In the genomic region with DNA sequence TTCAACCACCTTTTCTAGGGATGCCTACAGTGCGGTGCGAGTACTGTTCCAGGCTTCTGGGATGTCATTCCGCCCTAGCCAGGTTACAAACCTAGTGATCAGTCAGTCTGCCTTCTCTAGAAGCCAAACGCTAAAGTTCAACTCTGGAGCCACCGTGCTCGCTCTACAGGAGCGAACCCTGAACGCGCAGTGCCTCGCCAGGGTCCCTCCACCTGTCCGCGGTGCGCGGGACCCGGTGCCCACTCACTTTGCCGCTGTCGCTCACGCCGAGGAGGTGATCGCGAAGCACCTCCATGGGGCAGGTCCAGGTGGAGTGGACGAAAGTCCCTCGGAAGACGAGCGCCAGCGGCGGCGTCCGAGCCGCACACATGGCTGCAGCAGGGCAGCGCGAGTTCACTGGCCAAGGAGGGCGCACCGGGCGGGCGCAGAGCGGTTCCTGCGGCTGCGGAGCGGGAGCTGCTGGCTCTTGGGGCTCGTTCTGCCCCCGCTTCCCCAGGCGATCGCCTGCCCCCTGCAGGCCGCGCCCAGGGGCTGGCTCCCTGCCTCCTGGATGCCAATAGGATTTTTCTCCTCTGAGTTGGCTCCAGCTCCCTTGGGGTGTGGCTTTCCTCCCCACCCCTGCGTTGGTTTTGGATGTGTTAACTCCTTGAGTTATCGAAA, we compare ENCODE assay signal across 8 mouse cellular contexts. TPM values are rescaled to one million over a fixed set of nuclear protein-coding genes. Genes with fewer than 3 reads are reported as not detected.
DNase-seq lines count a peak whose midpoint lies in the region; ATAC-seq and TF ChIP-seq lines count a peak whose summit lies in the region.

No protein-coding gene starts in this region.

- no peaks in the 10 kb centered on the region for H3K4me1 ChIP-seq in cerebellum, adult 2 months (ENCODE audit: control insufficient read depth, insufficient read depth, low read length)
- H3K4me1 ChIP-seq in forebrain, embryonic 13.5 days: peaks cover 10% of the 10 kb centered on the region
- H3K4me1 ChIP-seq in heart, postnatal 0 days (ENCODE audit: control insufficient read depth, insufficient read depth): no peaks in the 10 kb centered on the region
- H3K4me1 ChIP-seq in liver, embryonic 16.5 days (ENCODE audit: control insufficient read depth, low read depth, low read length): no peaks in the 10 kb centered on the region
- peaks cover 9% of the 10 kb centered on the region for H3K4me1 ChIP-seq in neural tube, embryonic 13.5 days (replicated peaks)

- H3K27me3 ChIP-seq in cerebellum, adult 2 months (ENCODE audit: control insufficient read depth, insufficient read depth, low read length): no peaks in the 10 kb centered on the region; the same call in 1 of the 2 replicates
- H3K27me3 ChIP-seq in forebrain, embryonic 13.5 days: peaks cover 21% of the 10 kb centered on the region
- H3K27me3 ChIP-seq in heart, postnatal 0 days (ENCODE audit: control insufficient read depth, insufficient read depth, low read length): peaks cover 24% of the 10 kb centered on the region
- peaks cover 11% of the 10 kb centered on the region for H3K27me3 ChIP-seq in liver, embryonic 16.5 days (ENCODE audit: control insufficient read depth, insufficient read depth, low read depth, low read length)
- peaks cover 30% of the 10 kb centered on the region for H3K27me3 ChIP-seq in neural tube, embryonic 13.5 days

- no peaks in the 10 kb centered on the region for H3K36me3 ChIP-seq in forebrain, embryonic 13.5 days (ENCODE audit: poor library complexity, severe bottlenecking)
- no peaks in the 10 kb centered on the region for H3K36me3 ChIP-seq in heart, postnatal 0 days (replicated peaks; ENCODE audit: control insufficient read depth, insufficient read depth, low read length)
- H3K36me3 ChIP-seq in liver, embryonic 16.5 days (ENCODE audit: control insufficient read depth, insufficient read depth): no peaks in the 10 kb centered on the region
- H3K36me3 ChIP-seq in neural tube, embryonic 13.5 days: no peaks in the 10 kb centered on the region

- peak overlapping the region; percentile 58 for H3K9ac ChIP-seq in forebrain, embryonic 13.5 days
- peak overlapping the region; percentile 28; the same call in 1 of the 2 replicates for H3K9ac ChIP-seq in heart, postnatal 0 days (replicated peaks; ENCODE audit: low read depth, low read length)
- peak overlapping the region; percentile 20; the same call in 1 of the 2 replicates for H3K9ac ChIP-seq in liver, embryonic 16.5 days (ENCODE audit: low read depth, low read length)
- H3K9ac ChIP-seq in neural tube, embryonic 13.5 days: peak overlapping the region; percentile 58

- peak overlapping the region; percentile 79 for H3K4me2 ChIP-seq in forebrain, embryonic 13.5 days
- peak overlapping the region; percentile 80 for H3K4me2 ChIP-seq in heart, postnatal 0 days (ENCODE audit: low read depth, low read length)
- peak overlapping the region; percentile 57 for H3K4me2 ChIP-seq in liver, embryonic 16.5 days (ENCODE audit: low read depth, low read length)
- peak overlapping the region; percentile 76 for H3K4me2 ChIP-seq in neural tube, embryonic 13.5 days

- WGBS in cerebellum, adult 2 months: 2% methylated on average over 48 of the region's 48 CpGs
- WGBS in forebrain, embryonic 13.5 days: 2% methylated on average over 48 of the region's 48 CpGs
- WGBS in heart, postnatal 0 days: 2% methylated on average over 39 of the region's 48 CpGs
- whole genome bisulfite sequencing in liver, embryonic 16.5 days (ENCODE audit: insufficient replicate concordance): 2% methylated on average over 47 of the region's 48 CpGs
- 3% methylated on average over 48 of the region's 48 CpGs for WGBS in neural tube, embryonic 13.5 days

- no peaks in the 10 kb centered on the region for H3K9me3 ChIP-seq in forebrain, embryonic 13.5 days (replicated peaks)
- H3K9me3 ChIP-seq in heart, postnatal 0 days (replicated peaks; ENCODE audit: control insufficient read depth, low read length): peaks cover 11% of the 10 kb centered on the region
- no peaks in the 10 kb centered on the region for H3K9me3 ChIP-seq in liver, embryonic 16.5 days (replicated peaks; ENCODE audit: control insufficient read depth, low read length)
- peaks cover 9% of the 10 kb centered on the region for H3K9me3 ChIP-seq in neural tube, embryonic 13.5 days

- DNase-seq in cerebellum, adult 2 months: peak; percentile 5 to 10
- peak; percentile 41 for DNase-seq in heart, postnatal 0 days (ENCODE audit: low spot score)
- peak; percentile 62 to 71 for DNase-seq in kidney, postnatal 4 days
- DNase-seq in telencephalon, adult 2 months (ENCODE audit: low read depth, low spot score): peak; percentile 78

- TF ChIP-seq CTCF in cerebellum, adult 2 months (IDR thresholded peaks at IDR 0.05; ENCODE audit: borderline replicate concordance, insufficient read depth, low read depth, low read length): no peak
- TF ChIP-seq CTCF in heart, postnatal 0 days (IDR thresholded peaks at IDR 0.05; ENCODE audit: low read depth): peak; percentile 40

- TF ChIP-seq POLR2A in cerebellum, adult 2 months (IDR thresholded peaks at IDR 0.05; ENCODE audit: borderline replicate concordance, insufficient read depth, low read length): no peak

- H3K27ac ChIP-seq in cerebellum, adult 2 months (ENCODE audit: insufficient read depth, low read length): no peak overlapping the region
- H3K27ac ChIP-seq in forebrain, embryonic 13.5 days: no peak overlapping the region
- no peak overlapping the region for H3K27ac ChIP-seq in heart, postnatal 0 days (ENCODE audit: low read depth)
- no peak overlapping the region for H3K27ac ChIP-seq in liver, embryonic 16.5 days (ENCODE audit: low read length)
- no peak overlapping the region for H3K27ac ChIP-seq in neural tube, embryonic 13.5 days (replicated peaks)

- no peak for ATAC-seq in cerebellum, adult (ENCODE audit: insufficient number of reproducible peaks, low FRiP score, low TSS enrichment)
- ATAC-seq in forebrain, embryonic 13.5 days: peak; percentile 77
- ATAC-seq in heart, postnatal 0 days (ENCODE audit: insufficient read depth, low read depth): peak; percentile 57; the same call in 1 of the 2 replicates
- ATAC-seq in liver, embryonic 16.5 days (ENCODE audit: low read depth): peak; percentile 71
- ATAC-seq in neural tube, embryonic 13.5 days (ENCODE audit: low read depth): peak; percentile 19; the same call in 1 of the 2 replicates

- TF ChIP-seq EP300 in heart, postnatal 0 days (IDR thresholded peaks at IDR 0.05; ENCODE audit: low read depth): no peak

- no peak overlapping the region for H3K4me3 ChIP-seq in cerebellum, adult 2 months (replicated peaks; ENCODE audit: insufficient read depth, low read depth, low read length)
- peak overlapping the region; percentile 44 for H3K4me3 ChIP-seq in forebrain, embryonic 13.5 days
- H3K4me3 ChIP-seq in heart, postnatal 0 days (ENCODE audit: low read depth, low read length): peak overlapping the region; percentile 51
- H3K4me3 ChIP-seq in liver, embryonic 16.5 days (ENCODE audit: low read depth, low read length): peak overlapping the region; percentile 53
- H3K4me3 ChIP-seq in neural tube, embryonic 13.5 days: peak overlapping the region; percentile 43

RNA-seq across cellular contexts. Expression of a gene that starts 1.0 kb away (rescaled TPM):
- polyA plus RNA-seq in cerebellum, adult 2 months (2012; rRNA removed): 0.92 and 1.3 TPM in 2 replicates
- 0.39 and 0.65 TPM in 2 replicates for polyA plus RNA-seq in forebrain, embryonic 13.5 days (2015; fragmentation: Nextera tagmentation; extraction: Ambion mirVana)
- total RNA-seq in heart, postnatal 0 days (2014; rRNA removed; ENCODE audit: low replicate concordance): 1.8 and 5.4 TPM in 2 replicates
- 0.11 and 0.12 TPM in 2 replicates for polyA plus RNA-seq in heart, postnatal 0 days (2015; fragmentation: Nextera tagmentation; extraction: Ambion mirVana)
- polyA plus RNA-seq in liver, embryonic 16.5 days (2015; fragmentation: Nextera tagmentation; extraction: Ambion mirVana): 2.1 and 2.2 TPM in 2 replicates
- polyA plus RNA-seq in neural tube, embryonic 13.5 days (2015; fragmentation: Nextera tagmentation; extraction: Ambion mirVana): 0.58 and 0.63 TPM in 2 replicates

Comparison
In these comparisons a context has a peak if more than half of its experiments do, and no peak if none do; other contexts are left out.
1. DNase-seq: peak in every context shown above with its lines; median percentile 78 in telencephalon, adult 2 months; 66 in kidney, postnatal 4 days; 41 in heart, postnatal 0 days; 8 in cerebellum, adult 2 months.